In genomic region chr15:81515221-81515620, GRCm38 (mm10) we compare ENCODE assay signal across 15 mouse cellular contexts. TPM values are rescaled to one million over a fixed set of nuclear protein-coding genes. Genes with fewer than 3 reads are reported as not detected.
DNase-seq lines count a peak whose midpoint lies in the region; ATAC-seq and TF ChIP-seq lines count a peak whose summit lies in the region.
"Had no signal": no experiment of that assay in that cellular context is flagged by ENCODE, and none has a peak within 500 bp of the region (broad histone marks: within the 10 kb centered on the region; RNA-seq: fewer than 3 reads in every experiment).

No protein-coding gene starts in this region.

- no peak overlapping the region for H3K4me3 ChIP-seq in forebrain, embryonic 10.5 days
- no peak overlapping the region for H3K4me3 ChIP-seq in forebrain, embryonic 14.5 days (ENCODE audit: low read depth, low read length)
- H3K4me3 ChIP-seq in stomach, embryonic 15.5 days (replicated peaks) = no peak overlapping the region
- no peak overlapping the region for H3K4me3 ChIP-seq in stomach, postnatal 0 days (ENCODE audit: low read depth, low read length)
- no peak overlapping the region for H3K4me3 ChIP-seq in embryonic facial prominence, embryonic 10.5 days
- H3K4me3 ChIP-seq in neural tube, embryonic 15.5 days (replicated peaks) = no peak overlapping the region
- H3K4me3 ChIP-seq: left cerebral cortex, adult 2 months had no signal

- 0 out of 2 replicates have a peak, but pooled peaks cover 3% of the 10 kb centered on the region for H3K27me3 ChIP-seq in forebrain, embryonic 10.5 days (ENCODE audit: poor library complexity, severe bottlenecking)
- no peaks in the 10 kb centered on the region for H3K27me3 ChIP-seq in forebrain, embryonic 14.5 days (replicated peaks; ENCODE audit: control insufficient read depth, insufficient read depth, low read length)
- no peaks in the 10 kb centered on the region for H3K27me3 ChIP-seq in stomach, embryonic 15.5 days (replicated peaks)
- no peaks in the 10 kb centered on the region for H3K27me3 ChIP-seq in stomach, postnatal 0 days (ENCODE audit: control insufficient read depth, insufficient read depth, low read length)
- no peaks in the 10 kb centered on the region for H3K27me3 ChIP-seq in embryonic facial prominence, embryonic 10.5 days (replicated peaks; ENCODE audit: low read depth, poor library complexity, severe bottlenecking)
- no peaks in the 10 kb centered on the region for H3K27me3 ChIP-seq in neural tube, embryonic 15.5 days (replicated peaks)
- H3K27me3 ChIP-seq: limb, embryonic 15.5 days had no signal

- no peak for TF ChIP-seq EP300 in stomach, postnatal 0 days (optimal IDR thresholded peaks at IDR 0.05)

- no peak overlapping the region for H3K4me2 ChIP-seq in forebrain, embryonic 14.5 days (ENCODE audit: low read length)
- H3K4me2 ChIP-seq in stomach, embryonic 15.5 days = peak overlapping the region; percentile 59; the same call in 1 of the 2 replicates
- no peak overlapping the region for H3K4me2 ChIP-seq in stomach, postnatal 0 days (replicated peaks; ENCODE audit: low read depth)
- no peak overlapping the region for H3K4me2 ChIP-seq in neural tube, embryonic 15.5 days

- no peak for ATAC-seq in forebrain, embryonic 14.5 days
- ATAC-seq in stomach, embryonic 15.5 days (ENCODE audit: insufficient read depth, low FRiP score, low read depth) = no peak
- no peak for ATAC-seq in stomach, postnatal 0 days (ENCODE audit: low FRiP score, low TSS enrichment)
- no peak for ATAC-seq in neural tube, embryonic 15.5 days (ENCODE audit: low FRiP score)
- no peak for ATAC-seq in monocyte, adult 5-6 weeks (replicated peaks; ENCODE audit: insufficient number of reproducible peaks, low FRiP score, low TSS enrichment, poor library complexity, severe bottlenecking)

- TF ChIP-seq CTCF in stomach, postnatal 0 days (IDR thresholded peaks at IDR 0.05; ENCODE audit: low read depth) = no peak

- no peak for DNase-seq in forebrain, embryonic 10.5 days (ENCODE audit: extremely low spot score, low spot score)
- DNase-seq in forebrain, embryonic 14.5 days (ENCODE audit: low spot score) = no peak
- DNase-seq in stomach, postnatal 0 days (ENCODE audit: low spot score) = no peak
- no peak for DNase-seq in embryonic facial prominence, embryonic 10.5 days (ENCODE audit: low spot score)
- no peak for DNase-seq in adrenal gland, postnatal 10 days
- DNase-seq: cerebellum, adult 11 months; cerebellum, postnatal 36 days; gastrocnemius, postnatal 14 days; lung, postnatal 10 days; right cerebral cortex, postnatal 25 days had no signal

- H3K4me1 ChIP-seq in forebrain, embryonic 10.5 days = peaks cover 17% of the 10 kb centered on the region
- H3K4me1 ChIP-seq in forebrain, embryonic 14.5 days (ENCODE audit: control insufficient read depth, insufficient read depth, low read length) = no peaks in the 10 kb centered on the region
- peaks cover 14% of the 10 kb centered on the region for H3K4me1 ChIP-seq in stomach, embryonic 15.5 days
- H3K4me1 ChIP-seq in stomach, postnatal 0 days (replicated peaks; ENCODE audit: control insufficient read depth, insufficient read depth) = no peaks in the 10 kb centered on the region
- H3K4me1 ChIP-seq in embryonic facial prominence, embryonic 10.5 days = peaks cover 27% of the 10 kb centered on the region
- peaks cover 6% of the 10 kb centered on the region for H3K4me1 ChIP-seq in neural tube, embryonic 15.5 days

- H3K36me3 ChIP-seq in forebrain, embryonic 10.5 days (replicated peaks) = no peaks in the 10 kb centered on the region
- H3K36me3 ChIP-seq in forebrain, embryonic 14.5 days (ENCODE audit: control insufficient read depth, insufficient read depth, low read length) = no peaks in the 10 kb centered on the region
- H3K36me3 ChIP-seq in stomach, embryonic 15.5 days = no peaks in the 10 kb centered on the region
- no peaks in the 10 kb centered on the region for H3K36me3 ChIP-seq in stomach, postnatal 0 days (ENCODE audit: control insufficient read depth, insufficient read depth, low read length)
- no peaks in the 10 kb centered on the region for H3K36me3 ChIP-seq in embryonic facial prominence, embryonic 10.5 days (replicated peaks)
- no peaks in the 10 kb centered on the region for H3K36me3 ChIP-seq in neural tube, embryonic 15.5 days
- H3K36me3 ChIP-seq: limb, embryonic 15.5 days had no signal

- WGBS in forebrain, embryonic 10.5 days = 86% methylated on average over 3 of the region's 3 CpGs
- 82% methylated on average over 3 of the region's 3 CpGs for WGBS in forebrain, embryonic 14.5 days
- 82% methylated on average over 3 of the region's 3 CpGs for WGBS in stomach, embryonic 15.5 days
- 77% methylated on average over 3 of the region's 3 CpGs for WGBS in stomach, postnatal 0 days
- WGBS in embryonic facial prominence, embryonic 10.5 days = 75% methylated on average over 3 of the region's 3 CpGs
- 91% methylated on average over 3 of the region's 3 CpGs for WGBS in neural tube, embryonic 15.5 days

- no peak overlapping the region for H3K9ac ChIP-seq in forebrain, embryonic 14.5 days (ENCODE audit: low read length)
- no peak overlapping the region for H3K9ac ChIP-seq in stomach, embryonic 15.5 days
- H3K9ac ChIP-seq in stomach, postnatal 0 days (ENCODE audit: low read length) = no peak overlapping the region
- H3K9ac ChIP-seq in neural tube, embryonic 15.5 days (replicated peaks) = no peak overlapping the region

- H3K9me3 ChIP-seq in forebrain, embryonic 10.5 days = no peaks in the 10 kb centered on the region
- H3K9me3 ChIP-seq in forebrain, embryonic 14.5 days (replicated peaks; ENCODE audit: control insufficient read depth, low read length) = no peaks in the 10 kb centered on the region
- no peaks in the 10 kb centered on the region for H3K9me3 ChIP-seq in stomach, embryonic 15.5 days
- H3K9me3 ChIP-seq in stomach, postnatal 0 days (ENCODE audit: control insufficient read depth, low read length) = no peaks in the 10 kb centered on the region
- no peaks in the 10 kb centered on the region for H3K9me3 ChIP-seq in embryonic facial prominence, embryonic 10.5 days
- H3K9me3 ChIP-seq in neural tube, embryonic 15.5 days (replicated peaks) = no peaks in the 10 kb centered on the region
- H3K9me3 ChIP-seq: limb, embryonic 15.5 days had no signal

- peak overlapping the region; percentile 79; the same call in 1 of the 2 replicates for H3K27ac ChIP-seq in forebrain, embryonic 10.5 days
- no peak overlapping the region for H3K27ac ChIP-seq in forebrain, embryonic 14.5 days (ENCODE audit: low read depth, low read length)
- H3K27ac ChIP-seq in stomach, embryonic 15.5 days = no peak overlapping the region
- no peak overlapping the region; the same call in 1 of the 2 replicates for H3K27ac ChIP-seq in stomach, postnatal 0 days (replicated peaks)
- 0 out of 2 replicates have a peak overlapping the region, but pooled peaks have one; percentile 78 for H3K27ac ChIP-seq in embryonic facial prominence, embryonic 10.5 days (replicated peaks)
- no peak overlapping the region for H3K27ac ChIP-seq in neural tube, embryonic 15.5 days (replicated peaks)
- H3K27ac ChIP-seq: left cerebral cortex, adult 2 months had no signal

RNA-seq across cellular contexts. Expression of gene Rbx1, which starts 49.1 kb away (rescaled TPM):
- polyA plus RNA-seq in forebrain, embryonic 10.5 days (2016; fragmentation: Nextera tagmentation; extraction: Ambion mirVana) = 612 and 631 TPM in 2 replicates
- 554 and 641 TPM in 2 replicates for polyA plus RNA-seq in forebrain, embryonic 14.5 days (2014; fragmentation: Nextera tagmentation; extraction: Ambion mirVana)
- polyA plus RNA-seq in stomach, embryonic 15.5 days (2015; fragmentation: Nextera tagmentation; extraction: Ambion mirVana) = 451 and 486 TPM in 2 replicates
- 451 and 460 TPM in 2 replicates for polyA plus RNA-seq in stomach, postnatal 0 days (2015; fragmentation: Nextera tagmentation; extraction: Ambion mirVana)
- 622 and 633 TPM in 2 replicates for polyA plus RNA-seq in embryonic facial prominence, embryonic 10.5 days (2016; fragmentation: Nextera tagmentation; extraction: Ambion mirVana)
- 407 and 418 TPM in 2 replicates for polyA plus RNA-seq in neural tube, embryonic 15.5 days (2015; fragmentation: Nextera tagmentation; extraction: Ambion mirVana)
- 100 to 1,000 TPM; 132 to 145 TPM for total RNA-seq in adrenal gland, postnatal 10 days (2021)
- total RNA-seq in monocyte, adult 5-6 weeks (2017) = 121 to 126 TPM (median 122 TPM) in 3 replicates

Comparison
In these comparisons a context has a peak if more than half of its experiments do, and no peak if none do; other contexts are left out.
1. H3K27ac ChIP-seq: peak in forebrain, embryonic 10.5 days (single experiment) and embryonic facial prominence, embryonic 10.5 days (single experiment); none in forebrain, embryonic 14.5 days (single experiment), stomach, embryonic 15.5 days (single experiment), stomach, postnatal 0 days (single experiment) and neural tube, embryonic 15.5 days (single experiment).